Mouse (Mus musculus): ENCODE data around the gene Atg5. TPM values are rescaled to one million over a fixed set of nuclear protein-coding genes. Genes with fewer than 3 reads are reported as not detected.

Gene Atg5
- polyA plus RNA-seq, 1 experiment from 2014 or later, result 53.2 TPM

DNA sequence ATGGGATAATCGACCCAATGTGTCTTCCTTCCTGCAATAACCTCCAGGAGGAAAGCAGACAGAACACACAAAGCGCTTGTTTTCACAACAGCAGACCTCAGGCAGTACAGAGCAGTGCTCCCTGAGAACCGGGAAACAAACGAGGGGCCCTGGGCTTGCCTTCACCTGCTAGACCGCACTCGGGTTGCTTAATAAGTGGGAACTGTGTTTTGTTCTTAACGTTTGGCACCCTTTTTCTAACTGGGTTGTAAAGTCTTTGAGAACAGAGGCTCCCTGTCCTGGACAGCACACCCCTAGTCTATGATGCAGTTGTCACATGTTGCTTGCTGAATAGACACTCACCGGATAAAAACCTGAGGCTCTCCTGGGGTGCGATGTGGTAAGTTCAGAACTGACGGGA lies 115.1 kb downstream of the Atg5 start:
- WGBS, result 69% methylated on average over 10 of the region's 10 CpGs
- Histone ChIP-seq H3K36me3 (replicated peaks) (no peaks in the 10 kb centered on the region), H3K9me3 (no peaks in the 10 kb centered on the region), H3K4me1 (peaks cover 31% of the 10 kb centered on the region), H3K27me3 (replicated peaks; ENCODE audit: low read depth, poor library complexity, severe bottlenecking) (no peaks in the 10 kb centered on the region), H3K4me3 (no peak overlapping the region), H3K27ac (replicated peaks) (no peak overlapping the region)
- DNase-seq (ENCODE audit: low spot score), result no peak

DNA sequence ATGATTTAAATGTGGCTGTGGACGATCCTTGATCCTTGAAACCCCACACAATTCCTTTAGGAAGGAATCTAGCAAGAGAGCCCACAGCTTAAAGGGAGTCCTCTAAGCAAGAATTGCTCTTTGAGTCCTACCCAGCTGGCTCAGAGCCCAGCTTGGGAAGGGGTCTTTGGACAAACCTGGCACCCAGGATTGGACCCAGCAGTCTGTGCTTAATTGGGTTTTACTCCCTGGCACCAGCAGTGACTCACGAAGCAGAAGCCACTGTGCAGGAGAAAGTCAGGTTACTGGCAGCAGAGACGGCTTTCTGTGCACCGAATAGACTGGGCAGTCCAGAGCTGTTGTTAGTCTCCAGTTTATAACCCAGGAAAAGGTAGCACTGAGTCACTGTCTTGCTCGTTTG lies 117.1 kb downstream of the Atg5 start:
- Histone ChIP-seq H3K36me3 (replicated peaks) (no peaks in the 10 kb centered on the region), H3K4me3 (no peak overlapping the region), H3K4me1 (peaks cover 35% of the 10 kb centered on the region), H3K27me3 (replicated peaks; ENCODE audit: low read depth, poor library complexity, severe bottlenecking) (no peaks in the 10 kb centered on the region), H3K9me3 (no peaks in the 10 kb centered on the region), H3K27ac (replicated peaks) (no peak overlapping the region)
- WGBS, result 89% methylated on average over 5 of the region's 5 CpGs
- no peak for DNase-seq (ENCODE audit: low spot score)

DNA sequence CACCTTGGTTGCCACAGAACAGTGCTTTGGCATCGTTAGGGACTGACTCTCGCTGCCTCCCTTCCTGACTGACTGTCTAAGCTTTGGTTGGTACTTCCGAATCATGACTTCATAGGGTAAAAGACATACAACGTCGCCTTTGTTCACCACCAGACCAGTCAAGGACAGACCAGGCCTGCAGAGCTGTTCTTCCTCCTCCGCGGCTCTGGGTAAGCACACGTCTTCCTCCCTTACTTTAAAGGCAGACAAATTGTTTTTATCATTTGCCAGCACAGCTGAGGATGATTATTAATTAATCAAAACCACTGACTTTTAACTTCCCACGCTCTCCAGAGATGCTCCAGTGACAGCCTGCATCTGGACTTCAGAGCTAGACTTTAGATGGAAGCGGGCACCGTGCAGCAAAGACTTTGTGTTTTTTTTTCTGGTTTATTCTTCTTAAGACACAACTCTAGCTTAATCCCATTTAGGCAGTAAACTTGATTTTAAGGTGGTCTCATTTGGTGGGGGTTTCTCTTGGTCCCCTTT lies 120.6 kb downstream of the Atg5 start:
- Histone ChIP-seq H3K27me3 (replicated peaks; ENCODE audit: low read depth, poor library complexity, severe bottlenecking) (no peaks in the 10 kb centered on the region), H3K4me3 (no peak overlapping the region), H3K36me3 (replicated peaks) (no peaks in the 10 kb centered on the region), H3K27ac (replicated peaks) (no peak overlapping the region), H3K9me3 (no peaks in the 10 kb centered on the region), H3K4me1 (peaks cover 13% of the 10 kb centered on the region)
- no peak for DNase-seq (ENCODE audit: low spot score)
- whole genome bisulfite sequencing, result 64% methylated on average over 11 of the region's 11 CpGs

DNA sequence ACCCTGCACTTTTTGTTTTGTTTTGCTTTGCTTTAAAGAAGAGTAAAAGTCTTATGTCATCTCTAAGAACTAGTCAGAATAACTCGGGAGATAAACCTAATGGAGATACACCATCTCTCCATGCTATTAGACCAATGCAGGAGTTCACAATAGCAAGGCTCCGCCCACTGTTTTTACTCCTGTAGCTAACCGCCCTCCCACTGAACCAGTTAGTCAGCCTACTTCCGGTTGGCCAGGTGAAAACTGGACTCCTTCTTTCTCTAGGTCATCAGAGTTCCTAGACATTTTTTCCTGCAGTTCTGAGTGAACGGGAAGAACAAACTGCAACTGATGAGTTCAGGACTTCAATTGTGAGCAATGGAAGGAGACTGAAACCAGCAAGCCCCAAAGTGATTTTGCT lies 122.1 kb downstream of the Atg5 start:
- no peaks in the 10 kb centered on the region for H3K27me3 ChIP-seq (replicated peaks; ENCODE audit: low read depth, poor library complexity, severe bottlenecking)
- no peak overlapping the region for H3K4me3 ChIP-seq
- no peaks in the 10 kb centered on the region for H3K36me3 ChIP-seq (replicated peaks)
- DNase-seq (ENCODE audit: low spot score), result no peak
- 81% methylated on average over 5 of the region's 5 CpGs for WGBS
- H3K4me1 ChIP-seq, result peaks cover 13% of the 10 kb centered on the region
- H3K27ac ChIP-seq (replicated peaks), result no peak overlapping the region
- no peaks in the 10 kb centered on the region for H3K9me3 ChIP-seq

DNA sequence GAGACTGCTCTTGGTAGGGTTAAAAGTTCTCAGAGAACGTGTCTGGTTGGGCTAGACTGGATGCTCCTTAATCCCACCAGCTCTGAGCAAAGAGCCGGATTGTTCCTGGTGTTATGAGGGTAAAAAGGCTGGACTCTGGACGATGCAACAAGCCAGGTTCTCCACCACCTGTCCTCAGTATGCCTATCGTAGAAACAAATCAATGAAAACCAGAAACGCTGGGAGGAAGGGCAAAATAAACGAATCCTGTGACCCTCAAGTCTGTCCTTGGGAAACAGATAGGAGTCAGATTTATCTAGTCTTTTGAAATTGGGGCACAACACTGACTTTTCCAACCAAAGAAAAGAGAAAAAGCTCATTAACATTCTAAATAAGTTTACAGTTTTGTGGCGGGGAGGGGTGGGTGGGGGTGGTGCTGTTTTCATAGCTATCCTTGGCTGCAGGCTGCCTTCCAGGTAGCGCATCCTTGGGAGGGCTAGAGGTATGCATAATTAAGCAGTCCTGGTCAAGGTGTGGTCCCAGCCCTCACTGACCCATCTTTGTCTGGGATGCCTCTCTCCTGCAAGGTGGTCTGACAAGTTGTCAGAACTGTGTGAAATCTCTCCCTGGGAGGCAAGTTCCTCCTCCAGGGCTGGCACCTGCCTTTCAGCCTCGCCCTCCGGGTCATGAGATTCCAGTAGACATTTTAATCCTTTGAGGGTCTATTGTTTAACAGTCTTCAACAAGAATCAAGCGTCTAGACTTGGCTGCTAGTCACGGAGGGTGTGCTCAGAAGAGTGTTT lies 123.5 kb downstream of the Atg5 start:
- H3K9me3 ChIP-seq, result no peaks in the 10 kb centered on the region

DNA sequence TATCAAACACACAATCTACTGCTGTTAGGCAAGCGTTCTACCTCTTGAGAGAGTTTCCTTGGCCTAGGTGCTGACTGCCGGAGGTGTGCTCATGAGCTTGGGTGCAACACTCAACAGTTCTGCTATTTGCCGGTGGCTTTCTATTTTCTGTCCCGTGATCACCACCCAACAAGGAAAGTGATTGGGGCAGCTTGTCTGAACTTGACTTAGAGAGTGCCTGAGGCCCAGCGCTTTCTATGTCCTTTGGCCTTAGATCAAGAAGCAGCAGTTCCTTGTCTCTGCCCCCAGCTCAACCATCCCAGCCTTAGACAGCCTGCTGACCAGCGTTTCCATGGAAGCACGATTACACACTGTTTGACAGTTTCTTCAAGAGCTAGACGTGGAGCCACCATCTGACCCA lies 124.7 kb downstream of the Atg5 start:
- Histone ChIP-seq H3K27ac (replicated peaks) (no peak overlapping the region), H3K9me3 (no peaks in the 10 kb centered on the region), H3K36me3 (replicated peaks) (no peaks in the 10 kb centered on the region), H3K27me3 (replicated peaks; ENCODE audit: low read depth, poor library complexity, severe bottlenecking) (no peaks in the 10 kb centered on the region), H3K4me3 (no peak overlapping the region), H3K4me1 (peaks cover 7% of the 10 kb centered on the region; the same call in 1 of the 2 replicates)
- 87% methylated on average over 8 of the region's 8 CpGs for WGBS
- no peak for DNase-seq (ENCODE audit: low spot score)

More for the DNA sequence above, 123.5 kb downstream of the Atg5 start:
- Histone ChIP-seq H3K27ac (replicated peaks) (no peak overlapping the region), H3K36me3 (replicated peaks) (no peaks in the 10 kb centered on the region), H3K4me1 (peaks cover 13% of the 10 kb centered on the region), H3K4me3 (no peak overlapping the region), H3K27me3 (replicated peaks; ENCODE audit: low read depth, poor library complexity, severe bottlenecking) (no peaks in the 10 kb centered on the region)
- DNase-seq (ENCODE audit: low spot score), result peak; percentile 24
- WGBS, result 41% methylated on average over 12 of the region's 12 CpGs

DNA sequence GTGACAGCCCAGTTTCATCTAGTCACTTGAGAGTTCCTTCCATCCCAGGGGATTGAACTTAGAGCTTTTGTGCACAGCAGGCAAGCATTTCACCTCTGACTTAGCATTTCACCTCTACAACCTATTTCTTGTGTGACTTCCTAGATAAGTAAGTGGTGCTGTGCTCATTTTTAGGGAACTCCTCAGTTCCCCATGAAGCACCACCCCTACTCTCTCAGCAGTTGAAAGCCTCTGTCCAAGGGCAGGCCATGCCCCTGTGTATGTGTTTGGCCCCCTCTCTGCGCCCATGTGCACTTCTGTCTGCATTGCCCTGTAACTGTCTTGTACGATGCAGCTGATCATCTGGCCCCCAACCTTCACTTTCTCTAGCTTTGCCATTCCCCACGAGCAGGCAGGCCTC lies 132.0 kb downstream of the Atg5 start:
- DNase-seq (ENCODE audit: low spot score), result no peak
- 58% methylated on average over 3 of the region's 3 CpGs for WGBS
- H3K4me1 ChIP-seq, result peaks cover 10% of the 10 kb centered on the region; the same call in 1 of the 2 replicates

DNA sequence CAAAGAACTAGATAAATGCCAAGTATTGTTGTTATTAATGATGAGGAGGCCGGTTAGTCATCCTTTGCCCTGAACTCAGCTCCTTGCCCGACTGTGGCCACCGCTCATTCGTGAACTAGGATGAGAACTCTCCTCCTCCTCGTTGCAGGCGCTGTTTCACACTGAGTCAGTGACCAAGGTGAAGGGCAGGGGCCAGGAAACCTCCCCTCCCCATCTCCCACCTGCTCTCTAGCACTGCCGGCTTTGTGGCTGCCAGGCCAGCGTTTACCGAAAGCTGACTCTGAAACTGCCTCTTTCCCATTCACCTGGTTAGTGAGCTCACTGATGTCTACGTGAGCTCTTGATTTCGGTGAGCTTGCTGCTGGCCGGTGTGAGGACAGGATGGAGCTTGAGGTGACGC lies 132.4 kb downstream of the Atg5 start:
- Histone ChIP-seq H3K9me3 (no peaks in the 10 kb centered on the region), H3K27me3 (replicated peaks; ENCODE audit: low read depth, poor library complexity, severe bottlenecking) (peaks cover 8% of the 10 kb centered on the region), H3K36me3 (replicated peaks) (no peaks in the 10 kb centered on the region), H3K4me3 (no peak overlapping the region), H3K4me1 (peaks cover 10% of the 10 kb centered on the region; the same call in 1 of the 2 replicates), H3K27ac (replicated peaks) (no peak overlapping the region)
- WGBS, result 61% methylated on average over 13 of the region's 13 CpGs
- no peak for DNase-seq (ENCODE audit: low spot score)

More for the DNA sequence above, 132.0 kb downstream of the Atg5 start:
- Histone ChIP-seq H3K27me3 (replicated peaks; ENCODE audit: low read depth, poor library complexity, severe bottlenecking) (peaks cover 8% of the 10 kb centered on the region), H3K9me3 (no peaks in the 10 kb centered on the region), H3K4me3 (no peak overlapping the region), H3K36me3 (replicated peaks) (no peaks in the 10 kb centered on the region), H3K27ac (replicated peaks) (no peak overlapping the region)

DNA sequence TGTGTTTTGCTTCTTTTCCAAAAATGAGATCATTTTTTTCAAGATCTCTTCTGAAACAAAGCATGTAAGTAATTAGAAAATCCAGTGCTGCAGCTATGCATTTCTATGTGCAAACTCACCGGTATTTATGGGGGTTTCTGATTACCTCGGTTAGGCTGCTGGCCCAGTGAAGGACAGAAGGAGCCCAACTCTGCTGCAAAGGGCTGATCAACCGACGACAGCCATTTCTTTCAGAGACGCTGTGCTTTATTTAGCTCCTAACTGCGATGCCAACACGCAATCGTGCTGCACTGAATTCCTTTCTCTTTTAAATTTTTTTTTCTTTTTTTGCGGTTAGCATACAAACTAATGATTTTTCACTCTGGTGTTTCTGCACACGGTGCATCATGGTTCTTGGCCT lies 133.4 kb downstream of the Atg5 start:
- Histone ChIP-seq H3K4me1 (peaks cover 10% of the 10 kb centered on the region; the same call in 1 of the 2 replicates), H3K27me3 (replicated peaks; ENCODE audit: low read depth, poor library complexity, severe bottlenecking) (peaks cover 8% of the 10 kb centered on the region), H3K36me3 (replicated peaks) (no peaks in the 10 kb centered on the region), H3K4me3 (no peak overlapping the region), H3K9me3 (no peaks in the 10 kb centered on the region), H3K27ac (replicated peaks) (no peak overlapping the region)
- WGBS, result 84% methylated on average over 10 of the region's 10 CpGs
- no peak for DNase-seq (ENCODE audit: low spot score)

DNA sequence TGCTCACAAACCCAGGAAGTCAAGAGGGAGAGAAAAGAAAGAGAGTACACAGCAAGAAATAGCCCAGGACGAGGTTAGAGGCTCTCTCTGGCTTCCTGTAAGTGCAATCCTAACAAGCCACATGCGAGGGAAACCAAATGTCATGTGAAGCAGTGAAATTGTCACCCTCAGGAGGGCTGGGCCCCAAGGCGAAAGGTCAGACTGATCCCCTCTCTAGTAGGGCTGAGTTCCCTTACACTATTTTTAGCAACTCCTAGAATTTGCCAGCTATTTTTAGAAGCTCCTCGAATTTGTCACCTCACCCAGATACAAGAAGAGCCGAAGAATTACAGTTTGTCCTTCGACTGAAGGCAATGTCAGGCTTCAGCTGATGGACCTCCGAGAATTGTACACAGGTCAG lies 135.3 kb downstream of the Atg5 start:
- no peak for DNase-seq (ENCODE audit: low spot score)
- Histone ChIP-seq H3K36me3 (replicated peaks) (no peaks in the 10 kb centered on the region), H3K27ac (replicated peaks) (no peak overlapping the region), H3K9me3 (no peaks in the 10 kb centered on the region), H3K4me1 (peaks cover 10% of the 10 kb centered on the region; the same call in 1 of the 2 replicates), H3K27me3 (replicated peaks; ENCODE audit: low read depth, poor library complexity, severe bottlenecking) (peaks cover 8% of the 10 kb centered on the region), H3K4me3 (no peak overlapping the region)
- 72% methylated on average over 7 of the region's 7 CpGs for WGBS

DNA sequence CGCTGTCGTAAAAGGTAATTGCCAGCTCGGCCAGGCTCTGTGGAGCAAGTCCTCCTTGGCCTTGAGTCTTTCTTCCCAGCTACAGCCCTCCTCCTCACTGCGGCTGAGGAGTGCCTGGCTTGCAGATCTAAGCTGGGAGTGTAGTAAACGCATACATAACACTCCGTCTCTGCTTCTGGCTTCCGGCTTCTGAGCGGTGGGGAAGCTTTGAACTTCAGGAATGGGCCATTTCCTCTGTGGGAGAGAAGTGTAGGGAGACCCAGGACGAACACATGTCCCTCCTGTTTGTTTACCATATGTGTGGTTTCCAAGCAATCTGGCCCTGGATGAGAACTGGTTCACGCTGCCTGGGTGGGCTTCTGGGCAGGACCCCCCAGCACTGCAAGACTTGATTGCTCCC lies 140.9 kb downstream of the Atg5 start:
- Histone ChIP-seq H3K36me3 (replicated peaks) (no peaks in the 10 kb centered on the region), H3K4me1 (no peaks in the 10 kb centered on the region), H3K9me3 (no peaks in the 10 kb centered on the region), H3K27me3 (replicated peaks; ENCODE audit: low read depth, poor library complexity, severe bottlenecking) (no peaks in the 10 kb centered on the region), H3K4me3 (no peak overlapping the region), H3K27ac (replicated peaks) (no peak overlapping the region)
- 75% methylated on average over 10 of the region's 10 CpGs for WGBS
- no peak for DNase-seq (ENCODE audit: low spot score)

DNA sequence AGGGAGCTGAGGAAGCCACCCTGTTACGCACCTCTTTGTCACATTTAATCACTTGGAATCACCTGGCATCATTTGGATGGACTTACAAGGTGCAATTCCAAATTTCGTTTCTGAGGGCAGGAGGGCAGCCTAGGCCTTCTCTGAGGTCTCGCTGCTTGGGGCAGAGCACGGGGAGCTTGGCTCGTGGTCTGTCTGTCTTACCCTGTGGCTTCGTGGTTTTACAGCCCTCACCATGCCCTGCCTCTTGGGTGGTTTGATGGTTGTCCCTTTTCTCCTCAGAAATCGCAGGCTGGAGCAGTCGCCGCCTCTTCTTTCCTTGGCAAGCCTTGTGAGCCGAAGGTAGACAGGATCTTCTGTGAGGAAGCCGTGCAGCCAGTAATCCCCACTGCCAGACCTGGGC lies 141.8 kb downstream of the Atg5 start:
- Histone ChIP-seq H3K9me3 (no peaks in the 10 kb centered on the region), H3K27ac (replicated peaks) (no peak overlapping the region), H3K36me3 (replicated peaks) (no peaks in the 10 kb centered on the region), H3K4me3 (no peak overlapping the region), H3K27me3 (replicated peaks; ENCODE audit: low read depth, poor library complexity, severe bottlenecking) (no peaks in the 10 kb centered on the region), H3K4me1 (no peaks in the 10 kb centered on the region)
- WGBS, result 88% methylated on average over 11 of the region's 11 CpGs
- no peak for DNase-seq (ENCODE audit: low spot score)

Measured in embryonic facial prominence, embryonic 10.5 days (tissue).